Mouse (Mus musculus) midbrain, embryonic 14.5 days (tissue): ENCODE measurements around the gene Spred1. TPM values are rescaled to one million over a fixed set of nuclear protein-coding genes. Genes with fewer than 3 reads are reported as not detected.

Source experiments
- ATAC-seq: fragments of 200-750 bp; cut with Nextera tagmentation; 2 replicates; pipeline ENCODE4 v1.8.0; 2017; ENCODE audit warnings: moderate number of reproducible peaks, moderate library complexity; ENCODE audit not compliant: low FRiP score, low TSS enrichment
- DNase-seq: peaks from one replicate; pipeline ENCODE4 v3.0.0-alpha.2; 2015
- H3K27ac ChIP-seq: fragments of 300-500 bp; sonication (generic); replicated peaks from 2 replicates; pipeline ENCODE4 v1.5.1; 2014; ENCODE audit warnings: mild to moderate bottlenecking, low read depth, low read length, moderate library complexity
- H3K27me3 ChIP-seq: fragments of 300-500 bp; sonication (generic); 2 replicates; pipeline ENCODE4 v1.6.1; 2014; ENCODE audit warnings: low read length, control low read depth, mixed read lengths; ENCODE audit not compliant: control insufficient read depth, insufficient read depth
- H3K36me3 ChIP-seq: fragments of 300-500 bp; sonication (generic); 2 replicates; pipeline ENCODE4 v1.6.1; 2014; ENCODE audit warnings: low read length, control low read depth; ENCODE audit not compliant: control insufficient read depth, insufficient read depth
- H3K4me1 ChIP-seq: fragments of 300-500 bp; sonication (generic); 2 replicates; pipeline ENCODE4 v1.6.1; 2014; ENCODE audit warnings: mild to moderate bottlenecking, antibody characterized with exemption, low read length, control low read depth; ENCODE audit not compliant: control insufficient read depth, insufficient read depth
- H3K4me2 ChIP-seq: fragments of 300-500 bp; sonication (generic); 2 replicates; pipeline ENCODE4 v1.6.1; 2014; ENCODE audit warnings: mild to moderate bottlenecking, low read length, moderate library complexity
- H3K4me3 ChIP-seq: fragments of 300-500 bp; sonication (generic); replicated peaks from 2 replicates; pipeline ENCODE4 v1.5.1; 2014; ENCODE audit warnings: low read depth, low read length
- H3K9ac ChIP-seq: fragments of 300-500 bp; sonication (generic); replicated peaks from 2 replicates; pipeline ENCODE4 v1.6.1; 2014; ENCODE audit warnings: mild to moderate bottlenecking, low read length, moderate library complexity
- H3K9me3 ChIP-seq: fragments of 300-500 bp; sonication (generic); 2 replicates; pipeline ENCODE4 v1.6.1; 2016; ENCODE audit warnings: low read length, control low read depth, mixed read lengths; ENCODE audit not compliant: control insufficient read depth
- WGBS: fragments of 180-500 bp; shearing (Covaris S2); extraction: QIAGEN DNeasy Blood & Tissue Kit; methylation state at CpG from one replicate; pipeline ENCODE4 v1.1.7; 2014; 5-methylcytosine and 5-hydroxymethylcytosine counted together
- polyA plus RNA-seq: library from polyadenylated mRNA; unstranded; fragments of >200 nt; fragmentation: Nextera tagmentation; extraction: Ambion mirVana; gene quantifications from 2 replicates; pipeline ENCODE4 v1.2.1, GENCODE M21; 2014

The Spred1 gene
- polyA plus RNA-seq, 1 experiment from 2014 or later = 18.9 TPM

DNA sequence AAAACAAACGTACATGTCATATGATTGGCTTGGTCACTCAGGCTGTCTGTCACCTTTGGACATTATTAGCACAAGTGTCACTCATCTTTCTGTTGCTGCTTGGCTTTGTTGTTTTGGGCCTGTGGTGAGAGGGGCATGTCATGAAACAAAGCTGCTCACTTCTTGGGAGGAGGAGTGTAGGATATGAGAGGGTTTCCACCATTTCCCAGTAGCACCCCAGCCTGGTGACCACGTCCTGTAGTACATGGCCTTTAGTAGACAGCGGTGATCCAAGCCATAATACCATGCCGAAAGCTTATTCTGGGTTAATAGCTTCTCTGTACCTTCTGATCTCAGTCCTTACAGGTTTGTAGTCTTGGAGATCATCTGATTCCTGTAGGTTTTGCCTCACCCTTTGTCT lies 21.9 kb downstream of the Spred1 start:
- no peak for ATAC-seq
- H3K9ac ChIP-seq = no peak overlapping the region
- WGBS = 93% methylated on average over 4 of the region's 4 CpGs
- H3K9me3 ChIP-seq = no peaks in the 10 kb centered on the region
- no peaks in the 10 kb centered on the region for H3K27me3 ChIP-seq
- no peak for DNase-seq
- H3K4me2 ChIP-seq = no peak overlapping the region
- H3K4me1 ChIP-seq = peaks cover 16% of the 10 kb centered on the region
- H3K27ac ChIP-seq = no peak overlapping the region
- H3K4me3 ChIP-seq = no peak overlapping the region
- H3K36me3 ChIP-seq = no peaks in the 10 kb centered on the region

DNA sequence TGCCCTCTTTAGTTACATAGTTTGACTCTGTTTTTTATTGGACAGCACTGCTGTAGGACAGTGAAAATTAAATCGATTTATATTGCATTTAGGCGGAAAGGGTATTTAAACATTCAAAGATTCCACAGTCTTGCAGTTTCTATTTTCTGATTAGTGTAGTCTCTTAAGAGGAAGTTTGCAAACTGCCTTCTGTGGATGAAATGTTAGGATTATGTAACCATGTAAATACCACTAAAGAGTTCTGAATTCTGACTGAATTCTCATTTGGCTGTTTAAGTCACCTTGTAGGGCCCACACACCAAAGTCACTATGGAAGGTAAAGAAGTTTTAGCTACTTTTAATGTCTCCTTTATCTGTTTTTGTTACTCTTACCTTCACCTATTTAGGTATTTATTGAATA lies 24.9 kb downstream of the Spred1 start:
- no peak for DNase-seq
- ATAC-seq = no peak
- H3K36me3 ChIP-seq = no peaks in the 10 kb centered on the region
- H3K9me3 ChIP-seq = no peaks in the 10 kb centered on the region
- 98% methylated on average over 2 of the region's 2 CpGs for WGBS
- no peak overlapping the region for H3K4me3 ChIP-seq
- H3K27me3 ChIP-seq = no peaks in the 10 kb centered on the region
- H3K27ac ChIP-seq = no peak overlapping the region
- peaks cover 12% of the 10 kb centered on the region for H3K4me1 ChIP-seq
- H3K9ac ChIP-seq = no peak overlapping the region
- no peak overlapping the region for H3K4me2 ChIP-seq

DNA sequence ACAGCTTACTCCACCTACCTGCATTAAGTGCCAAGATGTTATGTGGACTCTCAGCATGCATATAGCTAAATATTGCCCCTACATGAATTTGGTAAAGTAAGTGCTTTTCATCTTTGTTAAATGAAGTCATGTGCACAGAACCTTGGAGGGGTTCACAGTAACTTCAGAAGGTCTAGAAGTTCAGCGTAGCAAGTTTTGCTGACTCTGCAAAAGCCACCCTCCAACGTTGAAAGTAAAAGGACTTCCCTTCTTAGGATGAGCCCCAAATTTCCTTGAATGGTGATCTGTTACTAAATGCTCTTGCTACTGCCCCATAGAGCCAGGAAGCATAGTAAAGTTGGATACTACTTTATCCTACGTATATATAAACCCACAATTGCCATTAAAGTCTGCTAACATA lies 25.4 kb downstream of the Spred1 start:
- no peak for DNase-seq
- ATAC-seq = no peak
- Histone ChIP-seq H3K4me1 (peaks cover 6% of the 10 kb centered on the region; the same call in 1 of the 2 replicates), H3K36me3 (no peaks in the 10 kb centered on the region), H3K4me3 (no peak overlapping the region), H3K4me2 (no peak overlapping the region), H3K9ac (no peak overlapping the region), H3K27me3 (no peaks in the 10 kb centered on the region), H3K9me3 (no peaks in the 10 kb centered on the region), H3K27ac (no peak overlapping the region)
- WGBS = 87% methylated on average over 3 of the region's 3 CpGs

DNA sequence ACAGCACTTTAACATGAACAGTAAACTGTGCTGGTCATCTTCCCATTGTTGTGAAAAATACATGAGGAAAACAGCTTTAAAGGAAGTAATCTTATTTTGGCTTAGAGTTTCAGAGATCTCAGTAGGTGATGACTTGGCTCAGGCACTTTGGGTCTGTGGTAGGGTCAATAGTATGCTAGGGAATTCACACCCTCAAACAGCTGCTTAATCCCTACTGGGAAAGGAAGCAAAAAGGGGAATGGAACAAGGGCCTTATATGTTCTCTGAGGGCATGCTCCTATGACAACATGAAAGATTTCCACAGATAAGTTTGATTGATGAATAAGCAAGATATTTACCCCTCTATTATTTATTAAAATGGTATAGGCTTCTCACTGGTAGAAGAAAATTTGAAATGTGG lies 31.0 kb downstream of the Spred1 start:
- Histone ChIP-seq H3K4me2 (no peak overlapping the region), H3K9me3 (no peaks in the 10 kb centered on the region), H3K4me1 (0 out of 2 replicates have a peak, but pooled peaks cover 3% of the 10 kb centered on the region), H3K4me3 (no peak overlapping the region), H3K27me3 (no peaks in the 10 kb centered on the region), H3K9ac (no peak overlapping the region), H3K36me3 (no peaks in the 10 kb centered on the region), H3K27ac (no peak overlapping the region)
- ATAC-seq (no peak), DNase-seq (no peak)

DNA sequence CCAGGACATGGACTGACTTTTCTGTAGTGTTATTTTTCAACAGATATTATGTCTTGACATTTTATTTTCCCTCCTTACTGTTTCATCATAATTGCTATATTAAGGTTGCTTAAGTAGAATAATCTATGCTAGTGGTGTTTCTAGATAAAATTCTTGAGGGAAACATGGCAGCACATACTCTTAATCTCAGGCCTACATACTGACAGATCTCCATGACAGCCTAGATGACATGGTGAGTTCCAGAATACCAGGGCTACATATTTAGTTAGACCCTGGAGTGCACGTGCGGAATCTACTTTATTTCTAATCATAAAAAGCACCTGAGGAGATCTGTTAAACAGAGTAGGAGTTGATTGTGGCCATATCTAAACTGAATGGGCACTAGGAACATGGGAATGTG lies 47.2 kb downstream of the Spred1 start:
- Histone ChIP-seq H3K27ac (no peak overlapping the region), H3K4me3 (no peak overlapping the region), H3K36me3 (peaks cover 12% of the 10 kb centered on the region), H3K4me2 (no peak overlapping the region), H3K4me1 (no peaks in the 10 kb centered on the region), H3K9me3 (no peaks in the 10 kb centered on the region), H3K27me3 (no peaks in the 10 kb centered on the region), H3K9ac (no peak overlapping the region)
- DNase-seq (no peak), ATAC-seq (no peak)
- WGBS = 80% methylated on average over 2 of the region's 2 CpGs

DNA sequence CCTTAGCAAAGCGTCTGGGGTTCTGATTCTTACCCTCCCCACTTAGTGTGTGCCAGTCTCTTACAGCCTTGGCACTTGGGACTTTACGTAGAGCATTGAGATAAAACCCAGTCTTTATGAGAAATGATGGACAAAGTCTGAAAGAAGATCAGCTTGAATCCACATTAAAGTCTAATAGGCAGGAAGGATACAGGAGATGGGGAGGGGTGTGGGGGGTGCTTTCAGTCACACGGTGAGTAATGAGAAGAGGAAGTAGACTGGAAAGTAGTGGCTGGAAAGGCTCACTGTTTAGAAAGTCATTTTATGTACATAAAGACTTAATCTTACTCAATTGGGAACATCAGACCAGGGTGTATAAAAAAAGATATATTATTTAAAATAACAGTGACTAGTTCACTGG lies 47.9 kb downstream of the Spred1 start:
- DNase-seq (no peak), ATAC-seq (no peak)
- 81% methylated on average over 3 of the region's 3 CpGs for WGBS
- Histone ChIP-seq H3K36me3 (peaks cover 12% of the 10 kb centered on the region), H3K4me1 (no peaks in the 10 kb centered on the region), H3K27me3 (no peaks in the 10 kb centered on the region), H3K9me3 (no peaks in the 10 kb centered on the region), H3K9ac (no peak overlapping the region), H3K4me2 (no peak overlapping the region), H3K4me3 (no peak overlapping the region), H3K27ac (no peak overlapping the region)

DNA sequence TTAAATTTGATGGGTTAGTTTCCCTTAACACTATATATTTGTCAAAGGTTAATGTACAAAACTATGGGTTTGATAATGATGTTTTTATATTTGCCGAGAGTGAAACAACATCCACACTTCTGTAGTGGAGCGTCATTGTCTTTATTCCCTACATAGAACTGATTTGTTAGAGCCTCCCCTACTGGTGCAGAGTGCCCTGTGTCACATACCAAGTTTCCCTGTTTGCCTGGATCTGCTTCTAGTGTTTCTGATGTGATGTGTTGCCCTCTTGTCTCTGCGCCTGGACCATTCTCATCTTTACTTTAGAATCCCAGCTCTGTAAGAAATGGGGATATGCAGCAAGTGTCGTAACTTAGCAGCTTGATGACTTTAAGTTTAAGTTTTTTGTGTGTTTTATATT lies 51.8 kb downstream of the Spred1 start:
- H3K4me2 ChIP-seq = no peak overlapping the region
- no peak overlapping the region for H3K9ac ChIP-seq
- H3K36me3 ChIP-seq = peaks cover 20% of the 10 kb centered on the region
- H3K9me3 ChIP-seq = no peaks in the 10 kb centered on the region
- ATAC-seq (no peak), DNase-seq (no peak)
- no peaks in the 10 kb centered on the region for H3K4me1 ChIP-seq
- WGBS = 84% methylated on average over 4 of the region's 4 CpGs
- H3K27ac ChIP-seq = no peak overlapping the region
- no peaks in the 10 kb centered on the region for H3K27me3 ChIP-seq
- H3K4me3 ChIP-seq = no peak overlapping the region

DNA sequence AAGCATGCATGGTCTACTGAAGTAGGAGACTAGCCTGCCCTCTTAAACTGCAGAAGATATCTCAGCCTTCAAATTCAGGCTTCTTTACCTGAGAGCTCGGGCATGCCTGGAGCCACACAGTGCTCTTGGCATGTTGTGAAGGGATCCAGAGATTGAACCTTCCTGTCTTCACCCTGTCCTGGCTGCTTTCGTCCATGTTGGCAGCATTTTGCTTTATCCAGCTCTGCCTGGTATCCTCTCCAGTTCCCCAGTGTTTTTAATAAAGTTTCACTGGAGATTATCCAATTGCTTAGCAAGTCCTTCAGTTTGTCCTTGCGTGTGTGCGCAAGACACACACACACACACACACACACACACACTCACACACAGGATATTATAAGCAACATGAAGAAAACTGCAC lies 54.9 kb downstream of the Spred1 start:
- DNase-seq = no peak
- H3K27ac ChIP-seq = no peak overlapping the region
- H3K27me3 ChIP-seq = no peaks in the 10 kb centered on the region
- H3K36me3 ChIP-seq = peaks cover 20% of the 10 kb centered on the region
- no peak overlapping the region for H3K4me2 ChIP-seq
- H3K4me3 ChIP-seq = no peak overlapping the region
- no peak for ATAC-seq
- no peaks in the 10 kb centered on the region for H3K4me1 ChIP-seq
- H3K9me3 ChIP-seq = no peaks in the 10 kb centered on the region
- no peak overlapping the region for H3K9ac ChIP-seq
- 90% methylated on average over 4 of the region's 4 CpGs for WGBS

DNA sequence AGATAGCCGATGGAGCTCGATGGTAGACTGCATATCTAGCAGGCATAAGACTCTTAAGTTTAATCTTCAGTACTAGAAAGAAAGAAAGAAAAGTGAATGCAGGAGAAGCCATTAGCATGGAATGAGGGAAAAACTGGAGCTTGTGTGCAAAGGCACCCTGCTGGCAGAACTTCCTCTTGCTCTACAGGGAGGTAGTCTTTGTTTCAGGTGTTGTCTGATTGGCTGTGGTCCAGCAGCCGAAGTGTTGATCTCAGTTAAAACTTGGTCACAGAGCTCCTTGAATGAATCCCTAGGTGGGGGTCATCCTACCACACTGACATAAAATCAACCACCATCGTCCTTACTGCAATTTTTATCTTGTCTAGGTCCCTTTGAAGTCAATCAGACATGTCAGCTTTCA lies 55.8 kb downstream of the Spred1 start:
- H3K4me1 ChIP-seq = no peaks in the 10 kb centered on the region
- H3K4me3 ChIP-seq = no peak overlapping the region
- no peak overlapping the region for H3K9ac ChIP-seq
- 67% methylated on average over 4 of the region's 4 CpGs for WGBS
- H3K36me3 ChIP-seq = peaks cover 17% of the 10 kb centered on the region
- H3K27me3 ChIP-seq = no peaks in the 10 kb centered on the region
- H3K27ac ChIP-seq = no peak overlapping the region
- no peaks in the 10 kb centered on the region for H3K9me3 ChIP-seq
- ATAC-seq (no peak), DNase-seq (no peak)
- no peak overlapping the region for H3K4me2 ChIP-seq
